Mouse (Mus musculus): ENCODE results near the gene Wfdc18. TPM values are rescaled to one million over a fixed set of nuclear protein-coding genes. Genes with fewer than 3 reads are reported as not detected.

Wfdc18 gene
- 1 to 10 TPM in 1 of 2 experiments, under 1 TPM in 1; 0.97 to 3.1 TPM for total RNA-seq (2021)
- long read RNA-seq, experiment 1, result 0 reads
- long read RNA-seq, experiment 2, partial matches to known transcripts, result 0 of 2 reads
- long read RNA-seq, experiment 2, other reads (novel, unspliced or antisense), result 0 of 2 reads

DNA sequence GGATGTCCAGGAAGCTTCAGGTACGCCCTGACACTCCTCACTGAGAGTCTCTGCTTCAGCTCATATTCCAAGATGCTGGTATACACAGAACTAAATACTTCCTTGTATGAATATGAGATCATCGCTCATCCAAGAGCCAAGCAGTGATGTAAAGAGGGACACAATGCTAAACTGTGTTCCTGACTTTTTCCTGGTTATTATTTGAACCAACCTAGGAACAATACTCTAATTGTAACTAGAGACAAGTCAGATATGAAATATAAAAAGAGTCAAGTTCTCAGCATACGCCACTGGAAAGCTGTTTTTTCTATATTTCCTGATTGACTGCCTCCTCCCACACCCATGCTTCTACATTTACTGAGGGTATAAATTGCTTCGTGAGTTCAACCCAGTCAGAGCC is at the start of gene Wfdc18:
Gene Wfdc18, plus strand, starts transcription at position 301 of the 400 bp plus-strand sequence.
- DNase-seq (ENCODE audit: low spot score in 2 of 2), result no peak
- intact Hi-C loops (cut with DNase I), result no loop called here

DNA sequence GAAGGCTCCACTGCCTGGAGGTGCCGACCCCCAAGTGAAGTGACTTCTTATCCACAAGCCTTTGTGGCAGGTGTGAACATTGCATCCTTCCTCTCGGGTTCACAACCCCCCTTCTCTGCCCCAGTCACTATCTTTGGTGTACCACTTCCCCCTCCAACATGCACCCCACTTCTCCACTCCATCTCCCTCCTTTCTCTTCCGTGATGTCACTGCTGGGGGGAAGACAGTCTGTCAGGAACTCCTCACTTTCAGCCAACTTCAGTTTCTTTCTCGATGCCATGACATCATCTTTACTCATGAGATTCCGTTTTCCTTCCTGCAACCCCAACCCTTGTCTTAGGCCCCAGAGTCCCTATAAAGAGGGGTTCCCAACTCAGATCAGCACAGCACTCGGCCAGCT is 46.6 kb upstream of the Wfdc18 start, which contains the start of gene Ccl4:
Gene Ccl4, plus strand, starts transcription at position 381 of the 400 bp plus-strand sequence.
- intact Hi-C loops (cut with DNase I), result no loop called here
- DNase-seq (ENCODE audit: low spot score in 2 of 2), result no peak

DNA sequence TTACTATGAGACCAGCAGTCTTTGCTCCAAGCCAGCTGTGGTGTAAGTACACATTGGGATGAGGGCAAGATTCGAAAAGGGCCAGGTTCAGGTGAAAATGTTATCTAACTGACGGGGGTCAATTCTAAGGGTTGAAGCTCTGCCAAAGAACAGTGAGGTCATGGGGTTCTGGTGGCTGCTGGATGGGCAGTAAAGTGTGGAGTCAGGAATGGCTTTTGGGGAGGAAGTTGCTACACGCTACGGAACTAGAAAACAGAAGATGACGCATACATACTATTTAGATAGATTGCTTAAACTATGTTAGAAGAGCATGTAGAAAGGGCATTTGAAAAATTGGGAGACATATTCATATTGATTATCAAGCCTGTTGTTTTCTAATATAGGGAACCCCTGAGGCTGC is 45.3 kb upstream of the Wfdc18 start:
- intact Hi-C loops (cut with DNase I), result no loop called here
- DNase-seq (ENCODE audit: low spot score in 2 of 2), result no peak

DNA sequence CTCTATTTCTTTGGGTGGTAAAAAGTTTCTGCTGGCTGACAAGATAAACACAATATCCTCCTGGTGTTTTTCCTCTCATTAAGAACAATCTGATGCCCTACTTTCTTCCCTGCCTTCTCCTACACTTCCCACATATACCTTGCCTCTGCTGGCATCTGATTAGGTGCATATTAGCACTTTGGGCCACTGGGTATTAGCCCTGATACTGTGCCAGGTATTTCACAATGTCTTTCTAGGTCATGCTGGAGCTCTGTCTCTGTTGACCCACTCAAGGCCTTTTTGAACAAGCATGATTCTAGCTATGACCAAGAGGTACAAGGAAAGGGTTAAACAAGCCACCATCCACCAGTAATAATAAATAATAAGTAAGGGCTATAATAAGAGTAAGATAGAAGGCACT is 37.1 kb upstream of the Wfdc18 start:
- intact Hi-C loops (cut with DNase I), result no loop called here
- no peak for DNase-seq (ENCODE audit: low spot score in 2 of 2)

DNA sequence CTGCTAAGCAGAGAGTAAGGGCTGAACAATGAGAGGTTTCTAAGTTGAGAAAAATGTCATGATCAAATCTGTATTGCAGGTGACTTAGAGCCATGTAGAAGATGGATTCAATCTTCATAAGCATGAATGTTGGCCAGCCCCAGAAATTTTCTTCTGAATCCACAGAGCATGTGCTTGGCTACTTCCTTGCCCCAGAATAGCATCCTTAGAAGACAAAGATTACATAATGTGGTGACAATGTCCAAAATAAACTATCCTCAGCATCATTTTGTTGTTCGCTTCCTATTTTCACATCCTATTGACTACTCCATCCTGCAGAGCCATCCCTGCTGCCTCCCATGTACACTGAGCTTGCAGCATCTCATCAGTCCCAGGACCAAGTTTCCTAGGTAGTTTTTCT is 33.1 kb upstream of the Wfdc18 start:
- intact Hi-C loops (cut with DNase I), result no loop called here
- no peak for DNase-seq (ENCODE audit: low spot score in 2 of 2)

DNA sequence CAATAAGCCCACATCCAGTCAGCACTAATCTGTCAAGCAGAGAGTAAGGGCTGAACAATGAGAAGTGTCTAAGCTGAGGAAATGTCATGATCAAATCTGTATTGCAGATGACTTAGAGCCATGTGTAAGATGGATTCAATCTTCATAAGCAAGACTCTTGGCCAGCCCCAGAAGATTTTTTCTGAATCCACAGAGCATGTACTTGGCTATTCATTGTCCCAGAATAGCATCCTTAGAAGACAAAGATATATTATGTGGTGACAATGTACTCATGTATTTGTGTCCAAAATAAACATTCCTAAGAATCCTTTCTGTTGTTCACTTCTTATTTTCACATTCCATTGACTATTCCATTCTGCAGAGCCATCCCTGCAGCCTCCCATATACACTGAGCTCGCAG is 18.9 kb upstream of the Wfdc18 start:
- intact Hi-C loops (cut with DNase I), result no loop called here
- DNase-seq (ENCODE audit: low spot score in 2 of 2), result no peak

DNA sequence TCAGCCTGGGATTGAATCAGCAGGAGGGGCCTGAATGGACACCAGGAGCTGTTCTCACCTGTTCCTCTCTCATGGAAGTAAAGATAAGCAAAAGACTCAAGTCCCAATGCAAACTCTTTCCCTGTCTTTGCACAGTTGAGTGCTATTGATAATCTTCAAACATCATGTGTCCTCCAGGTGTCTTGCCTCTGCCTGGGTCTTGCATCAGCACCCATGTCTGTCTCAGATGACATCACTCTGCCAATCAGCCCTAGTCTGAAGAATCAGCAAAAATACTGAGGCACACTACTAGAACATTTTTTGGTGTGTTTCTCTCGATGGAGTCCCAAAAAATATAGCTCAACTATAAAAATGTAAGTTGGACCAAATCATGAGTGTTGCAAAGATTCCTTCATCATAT is 16.8 kb upstream of the Wfdc18 start:
- intact Hi-C loops (cut with DNase I), result no loop called here
- no peak for DNase-seq (ENCODE audit: low spot score in 2 of 2)

DNA sequence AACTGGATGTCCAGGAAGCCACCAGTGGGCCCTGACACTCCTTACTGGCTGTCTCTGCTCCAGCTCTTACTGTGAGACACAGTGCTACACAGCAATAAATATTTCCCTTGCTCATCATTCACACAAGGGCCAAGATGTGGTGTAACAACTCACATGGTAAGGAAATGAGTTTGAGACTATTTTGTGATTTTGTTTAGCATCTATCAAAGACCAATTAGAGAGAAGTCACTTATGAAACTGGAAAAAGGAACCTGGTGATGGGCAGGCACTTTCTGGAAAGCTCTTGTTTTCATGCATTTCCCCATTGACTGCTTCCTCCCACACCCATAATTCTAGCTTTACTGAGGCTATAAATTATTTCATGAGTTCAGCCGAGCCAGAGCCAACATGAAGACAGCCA is 5.1 kb upstream of the Wfdc18 start, which contains the start of gene Wfdc17:
Gene Wfdc17, plus strand, starts transcription at position 287 of the 400 bp plus-strand sequence.
- intact Hi-C loops (cut with DNase I), result loop anchor here (1.0 kb wide), 1 partner anchor 16 kb away; no protein-coding TSS in a partner anchor
- DNase-seq (ENCODE audit: low spot score in 2 of 2), result no peak

DNA sequence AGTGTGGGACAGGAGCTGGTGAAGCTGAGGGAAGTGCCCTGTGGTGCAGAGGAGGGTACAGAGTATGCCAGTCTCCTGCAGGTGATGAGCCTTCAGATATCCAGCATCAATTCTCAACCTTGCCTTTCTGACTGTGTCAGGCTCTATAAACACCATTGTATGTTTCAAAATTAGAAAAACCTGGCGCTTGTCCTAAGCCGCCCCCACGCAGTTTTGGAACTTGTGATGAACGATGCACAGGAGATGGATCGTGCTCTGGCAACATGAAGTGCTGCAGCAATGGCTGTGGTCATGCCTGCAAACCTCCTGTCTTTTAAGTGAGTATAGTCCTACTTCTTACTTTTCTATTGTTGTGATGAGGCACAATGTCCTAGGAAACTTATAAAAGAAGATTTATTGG is 868 bp downstream of the Wfdc18 start:
- intact Hi-C loops (cut with DNase I), result no loop called here

DNA sequence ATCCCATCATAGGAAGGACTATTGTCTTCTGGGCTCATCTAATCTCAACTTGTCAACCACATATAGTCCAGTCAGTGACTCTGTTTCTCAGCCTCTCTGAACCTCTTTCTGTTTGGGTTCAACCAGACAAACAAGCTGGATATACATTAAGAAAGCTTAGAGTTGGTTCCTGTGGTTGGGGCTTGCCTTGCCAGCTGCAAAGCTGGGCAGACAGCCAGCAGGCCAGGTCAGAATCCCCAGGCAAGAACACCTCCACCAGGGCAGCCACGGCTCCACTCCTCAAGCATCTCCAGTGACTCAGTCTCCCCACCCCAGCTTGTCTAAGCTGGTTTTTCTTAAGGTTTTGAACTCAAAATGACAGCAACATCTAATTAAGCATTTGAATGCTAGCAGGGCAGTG is 3.9 kb downstream of the Wfdc18 start:
- intact Hi-C loops (cut with DNase I), result no loop called here
- DNase-seq (ENCODE audit: low spot score in 2 of 2), result no peak

More for the DNA sequence above, 868 bp downstream of the Wfdc18 start:
- DNase-seq (ENCODE audit: low spot score in 2 of 2), result peak in 1 of 2 experiments; percentile 55

DNA sequence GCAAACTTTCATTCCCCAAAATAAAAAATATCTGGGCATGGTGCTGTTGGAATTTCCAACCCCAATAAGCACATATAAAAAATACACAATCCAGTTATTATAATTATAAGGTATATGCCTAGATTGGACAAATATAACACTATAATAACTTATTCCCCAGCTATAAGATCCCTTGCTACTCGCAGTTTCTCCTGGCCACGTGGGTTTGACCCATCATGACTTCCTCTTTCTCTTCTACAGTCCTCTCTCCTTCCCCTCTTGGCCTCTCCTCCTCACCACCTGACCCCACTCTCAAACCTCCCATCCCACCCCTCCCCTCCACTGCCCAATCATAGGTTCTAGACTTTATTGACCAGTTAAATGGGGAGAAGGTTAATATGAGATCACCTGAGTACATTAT is 5.1 kb downstream of the Wfdc18 start:
- DNase-seq (ENCODE audit: low spot score in 2 of 2), result no peak
- intact Hi-C loops (cut with DNase I), result no loop called here

DNA sequence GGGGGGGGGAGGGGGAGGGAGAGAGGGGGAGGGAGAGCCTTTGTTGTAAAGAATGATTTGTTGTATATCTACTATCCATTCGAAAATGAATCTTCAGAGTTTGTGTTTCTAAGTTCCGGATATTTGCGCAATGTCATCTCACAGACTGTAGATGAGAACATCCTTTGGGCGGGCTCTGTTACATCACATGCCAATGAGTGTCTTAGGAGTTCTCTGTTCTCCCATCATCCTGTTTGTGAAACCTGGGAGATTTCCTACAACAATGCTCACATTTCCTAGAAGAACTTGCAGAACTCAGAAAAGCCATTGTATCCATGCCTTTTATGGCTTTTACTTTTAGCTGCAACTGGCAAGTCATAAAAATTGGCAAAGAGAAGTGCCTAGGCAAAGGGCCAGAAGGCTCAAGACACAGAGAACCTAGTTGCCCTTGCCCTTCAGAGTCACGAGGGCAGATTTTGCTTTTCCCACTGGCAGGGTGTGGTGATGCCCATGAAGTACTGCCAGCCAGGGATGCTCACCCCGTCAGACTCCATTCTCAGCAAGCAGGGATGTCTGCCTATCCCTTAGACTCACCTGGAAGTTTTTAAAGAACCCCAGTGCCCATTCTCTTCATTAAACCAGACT is 8.3 kb downstream of the Wfdc18 start:
- no peak for DNase-seq (ENCODE audit: low spot score in 2 of 2)
- intact Hi-C loops (cut with DNase I), result no loop called here

DNA sequence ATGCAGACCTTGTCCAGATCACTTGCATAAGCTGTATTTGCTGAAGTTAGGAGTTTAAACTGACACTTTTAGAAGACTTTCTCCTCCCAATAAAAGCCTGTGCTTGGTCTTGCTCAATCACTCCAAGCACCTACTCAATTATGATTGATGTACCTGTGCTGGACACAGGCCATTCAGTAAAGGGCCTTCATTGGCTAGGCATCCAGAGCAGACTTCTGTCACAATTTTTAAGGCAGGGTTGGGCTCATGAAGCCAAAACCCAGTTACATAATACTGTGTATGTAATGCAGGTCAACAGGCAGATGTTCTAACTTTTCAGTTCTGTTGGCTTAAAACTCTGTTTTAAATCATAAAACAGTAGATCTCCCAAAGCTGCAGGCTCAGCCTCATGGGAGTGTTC is 12.0 kb downstream of the Wfdc18 start:
- DNase-seq (ENCODE audit: low spot score in 2 of 2), result no peak
- intact Hi-C loops (cut with DNase I), result no loop called here

DNA sequence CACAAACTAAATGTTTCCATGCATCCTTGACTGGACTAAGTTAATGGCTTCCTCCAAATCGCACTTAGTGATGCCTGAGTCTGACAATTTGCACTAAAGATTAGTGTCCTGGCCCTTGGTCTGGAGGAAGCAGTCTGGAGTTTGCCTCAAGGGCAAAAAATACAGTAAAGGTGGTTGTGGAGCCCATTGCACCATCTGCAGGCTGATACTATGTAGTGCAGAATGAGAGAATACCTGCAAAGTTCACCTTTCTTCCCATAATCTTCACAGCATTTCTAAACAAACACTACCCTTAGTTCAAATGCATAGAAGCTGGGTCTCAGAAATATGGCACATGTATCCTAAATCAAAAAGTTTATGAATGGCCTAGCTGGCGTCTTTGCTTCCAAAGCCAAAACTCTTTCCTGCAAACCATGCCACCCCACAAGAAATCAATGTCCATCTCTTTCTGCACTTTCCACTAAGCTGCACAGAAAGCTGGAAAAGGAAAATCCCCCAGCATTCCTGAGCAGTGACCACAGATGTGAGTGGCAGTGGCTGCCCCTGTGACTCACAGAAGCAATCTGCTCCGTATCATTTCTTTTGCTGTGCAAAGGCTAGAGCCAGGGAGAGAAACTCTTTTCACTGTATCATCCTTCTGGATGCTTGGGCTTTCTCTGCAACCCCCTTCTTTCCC is 20.1 kb downstream of the Wfdc18 start:
- intact Hi-C loops (cut with DNase I), result no loop called here
- no peak for DNase-seq (ENCODE audit: low spot score in 2 of 2)

DNA sequence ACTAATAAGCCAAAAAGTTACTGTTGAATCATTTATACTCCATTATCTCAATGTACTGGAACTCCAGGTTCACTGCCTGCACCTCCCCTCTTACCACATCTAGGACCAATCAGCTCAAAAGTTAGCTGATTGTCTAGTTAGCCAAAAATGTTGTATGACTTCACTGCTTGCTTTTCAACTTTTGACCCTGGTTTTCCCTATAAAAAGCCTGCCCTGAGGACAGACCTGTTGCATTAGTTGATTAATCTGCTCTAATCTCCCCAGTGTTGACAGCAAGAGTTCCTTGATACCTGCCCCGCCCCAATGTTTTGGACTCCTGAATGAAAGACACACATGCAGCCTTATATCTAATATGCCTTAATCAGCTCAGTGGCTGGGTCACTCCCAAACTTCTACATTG is 22.3 kb downstream of the Wfdc18 start:
- no peak for DNase-seq (ENCODE audit: low spot score in 2 of 2)
- intact Hi-C loops (cut with DNase I), result loop anchor here (10.0 kb wide), 1 partner anchor 96 kb away; no protein-coding TSS in a partner anchor

DNA sequence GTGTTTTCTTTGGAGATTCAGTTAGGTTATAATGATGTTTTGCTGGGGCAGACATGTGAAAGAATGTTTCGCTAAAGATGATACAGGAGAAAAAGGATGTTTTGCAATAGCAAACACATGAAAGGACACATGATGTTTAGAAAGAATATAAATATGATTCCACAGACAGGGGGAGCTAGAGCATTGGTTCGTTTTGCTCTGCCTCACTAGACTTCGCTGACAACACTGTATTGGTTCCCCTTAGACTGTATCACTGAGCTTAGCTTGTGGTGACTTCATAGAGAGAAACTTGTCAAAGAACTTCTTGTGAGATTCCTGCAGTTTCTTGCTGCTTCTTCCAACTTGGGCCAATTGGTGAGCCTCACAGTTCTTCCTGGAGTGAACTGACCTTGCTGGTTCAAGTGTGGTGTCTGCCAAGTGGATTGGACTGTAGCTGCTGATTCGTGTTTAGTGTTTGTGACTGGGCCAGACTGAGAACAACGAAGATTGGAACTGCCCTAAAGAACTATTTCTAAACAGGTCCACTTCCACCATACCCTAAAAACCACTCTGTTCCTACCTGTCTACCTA is 24.3 kb downstream of the Wfdc18 start:
- DNase-seq (ENCODE audit: low spot score in 2 of 2), result no peak
- intact Hi-C loops (cut with DNase I), result loop anchor here (10.0 kb wide), 1 partner anchor 98 kb away; no protein-coding TSS in a partner anchor

DNA sequence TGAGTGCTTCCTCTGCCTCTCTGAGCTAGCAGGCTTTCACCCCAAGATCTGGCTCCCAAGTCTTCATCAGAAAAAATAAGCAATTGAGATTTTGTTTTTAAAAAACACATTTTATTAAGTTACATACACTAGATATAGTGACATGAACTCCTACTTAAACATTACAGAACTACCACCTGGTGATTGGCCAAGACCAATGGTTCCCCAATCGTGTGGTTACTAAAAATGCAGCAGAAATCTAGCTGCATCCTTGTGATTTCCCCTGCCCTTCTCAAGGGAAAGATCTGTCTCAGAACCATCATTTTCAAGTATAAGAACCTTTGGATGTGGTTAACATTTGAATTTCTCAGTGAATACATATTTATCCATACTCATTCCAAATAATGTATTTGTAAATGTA is 25.4 kb downstream of the Wfdc18 start:
- DNase-seq (ENCODE audit: low spot score in 2 of 2), result no peak
- intact Hi-C loops (cut with DNase I), result loop anchor here (10.0 kb wide), 1 partner anchor 99 kb away; no protein-coding TSS in a partner anchor

DNA sequence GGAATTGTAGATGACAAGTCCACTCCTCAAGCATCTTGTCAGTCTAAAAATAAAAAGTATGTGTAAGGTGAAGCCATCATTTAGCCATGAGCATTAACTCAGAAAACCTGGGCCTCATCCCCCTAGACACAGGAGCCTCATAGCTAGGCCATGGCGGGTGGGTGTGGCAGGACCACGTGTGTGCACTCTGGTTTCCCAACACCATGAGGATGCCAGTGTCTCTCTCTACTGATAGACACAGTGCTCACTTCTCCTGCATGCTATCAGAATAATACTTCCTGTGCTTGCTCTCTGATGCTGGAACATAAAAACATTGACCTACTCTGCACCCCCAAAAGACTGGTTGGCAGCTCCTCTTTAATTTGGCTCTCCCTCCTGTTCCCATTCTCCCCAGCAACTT is 27.1 kb downstream of the Wfdc18 start:
- DNase-seq (ENCODE audit: low spot score in 2 of 2), result no peak
- intact Hi-C loops (cut with DNase I), result loop anchor here (5.0 to 10.0 kb wide), 2 partner anchors 101 to 294 kb away; no protein-coding TSS in a partner anchor

DNA sequence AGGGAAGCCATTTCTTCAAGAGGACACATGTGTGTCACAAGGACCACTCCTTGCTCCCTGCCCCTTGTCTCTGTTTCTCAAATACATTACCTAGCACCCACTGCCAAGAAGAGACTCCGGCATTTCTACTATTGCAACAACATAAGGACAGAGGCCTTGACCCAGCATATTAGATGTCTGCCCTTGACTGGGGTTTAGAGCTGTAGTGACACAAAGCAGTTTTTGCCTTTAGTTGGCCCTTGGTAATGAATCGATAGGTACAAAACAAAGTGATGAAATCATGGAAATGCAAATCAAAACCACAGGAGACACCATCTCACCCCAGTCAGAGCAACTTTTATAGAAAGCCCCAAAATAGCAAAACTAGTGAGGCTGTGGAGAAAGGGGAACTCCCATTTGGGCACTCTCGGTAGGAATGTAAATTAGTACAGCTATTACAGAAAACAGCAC is 28.3 kb downstream of the Wfdc18 start:
- intact Hi-C loops (cut with DNase I), result loop anchor here (5.0 to 10.0 kb wide), 2 partner anchors 102 to 295 kb away; no protein-coding TSS in a partner anchor
- DNase-seq (ENCODE audit: low spot score in 2 of 2), result no peak

DNA sequence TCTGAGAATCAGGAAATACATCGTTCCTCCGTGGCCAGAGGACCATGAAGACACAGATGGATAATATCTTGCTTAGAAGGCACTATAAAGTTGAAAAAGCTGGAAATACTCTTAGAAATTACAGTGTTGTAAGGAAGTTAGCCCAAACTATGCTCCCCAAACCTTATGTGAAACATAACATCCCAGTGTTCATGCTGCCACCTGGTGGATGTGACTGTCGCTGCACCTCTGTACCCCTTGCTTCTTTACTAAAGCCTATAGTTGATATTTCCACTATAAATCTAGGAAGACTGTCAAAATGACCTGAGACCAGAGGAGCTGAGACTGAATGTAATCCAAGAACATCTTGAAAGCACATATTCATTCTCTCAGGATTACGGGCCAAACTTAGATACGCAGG is 30.4 kb downstream of the Wfdc18 start:
- peak; percentile 88 to 91 for DNase-seq (ENCODE audit: low spot score in 2 of 2)
- intact Hi-C loops (cut with DNase I), result loop anchor here (1.0 to 10.0 kb wide), 3 partner anchors 104 to 297 kb away; no protein-coding TSS in a partner anchor

All from left cerebral cortex, postnatal 14 days (tissue).